Mouse (Mus musculus) neural tube, embryonic 11.5 days (tissue): ENCODE measurements around the gene Sptb. TPM values are rescaled to one million over a fixed set of nuclear protein-coding genes. Genes with fewer than 3 reads are reported as not detected.
A peak's percentile ranks its signal among the peaks of the same experiment; 100 is the strongest.

ENCODE experiments used
- ATAC-seq: fragments of 200-750 bp; cut with Nextera tagmentation; 2 replicates; pipeline ENCODE4 v1.8.0; 2017; ENCODE audit warnings: moderate number of reproducible peaks, mild to moderate bottlenecking, moderate TSS enrichment, moderate library complexity; ENCODE audit not compliant: insufficient read depth, low FRiP score, low TSS enrichment
- DNase-seq: peaks from one replicate; pipeline ENCODE4 v3.0.0-alpha.2; 2015; ENCODE audit warnings: low spot score
- H3K27ac ChIP-seq: fragments of 300-500 bp; sonication (generic); 2 replicates; pipeline ENCODE4 v1.5.1; 2014; ENCODE audit warnings: low read depth, mild to moderate bottlenecking, low read length
- H3K27me3 ChIP-seq: fragments of 300-500 bp; sonication (generic); 2 replicates; pipeline ENCODE4 v1.6.1; 2014; ENCODE audit warnings: mild to moderate bottlenecking, low read length, mixed read lengths; ENCODE audit not compliant: control insufficient read depth, insufficient read depth
- H3K36me3 ChIP-seq: fragments of 300-500 bp; sonication (generic); 2 replicates; pipeline ENCODE4 v1.6.1; 2014; ENCODE audit warnings: mild to moderate bottlenecking, low read length, moderate library complexity, mixed read lengths; ENCODE audit not compliant: control insufficient read depth, insufficient read depth
- H3K4me1 ChIP-seq: fragments of 300-500 bp; sonication (generic); 2 replicates; pipeline ENCODE4 v1.6.1; 2014; ENCODE audit warnings: low read length, mixed read lengths; ENCODE audit not compliant: control insufficient read depth, insufficient read depth
- H3K4me2 ChIP-seq: fragments of 300-500 bp; sonication (generic); 2 replicates; pipeline ENCODE4 v1.6.1; 2014; ENCODE audit warnings: low read depth, mild to moderate bottlenecking, moderate library complexity
- H3K4me3 ChIP-seq: fragments of 300-500 bp; sonication (generic); 2 replicates; pipeline ENCODE4 v1.5.1; 2014; ENCODE audit warnings: low read depth, low read length
- H3K9ac ChIP-seq: fragments of 300-500 bp; sonication (generic); 2 replicates; pipeline ENCODE4 v1.6.1; 2014; ENCODE audit warnings: mild to moderate bottlenecking, low read length
- H3K9me3 ChIP-seq: fragments of 300-500 bp; sonication (generic); 2 replicates; pipeline ENCODE4 v1.6.1; 2016; ENCODE audit warnings: low read length; ENCODE audit not compliant: control insufficient read depth
- WGBS: fragments of 180-500 bp; shearing (Covaris S2); extraction: QIAGEN DNeasy Blood & Tissue Kit; methylation state at CpG from one replicate; pipeline ENCODE4 v1.1.7; 2014; 5-methylcytosine and 5-hydroxymethylcytosine counted together
- polyA plus RNA-seq: library from polyadenylated mRNA; unstranded; fragments of >200 nt; fragmentation: Nextera tagmentation; extraction: Ambion mirVana; gene quantifications from 2 replicates; pipeline ENCODE4 v1.2.1, GENCODE M21; 2014

Gene Sptb
- polyA plus RNA-seq, 1 experiment from 2014 or later, result 4.1 TPM

GRCm38 (mm10) chr12:76540701-76541221 is 169.6 kb downstream of the Sptb start:
- Histone ChIP-seq H3K9ac (no peak overlapping the region), H3K9me3 (no peaks in the 10 kb centered on the region), H3K4me3 (no peak overlapping the region), H3K27ac (no peak overlapping the region), H3K27me3 (0 out of 2 replicates have a peak, but pooled peaks cover under 1% of the 10 kb centered on the region), H3K4me2 (no peak overlapping the region), H3K4me1 (no peaks in the 10 kb centered on the region), H3K36me3 (no peaks in the 10 kb centered on the region)
- no peak for DNase-seq
- no peak for ATAC-seq
- WGBS, result 80% methylated on average over 10 of the region's 10 CpGs

GRCm38 (mm10) chr12:76540169-76540568 is 170.2 kb downstream of the Sptb start:
- Histone ChIP-seq H3K4me3 (no peak overlapping the region), H3K27ac (no peak overlapping the region), H3K9ac (no peak overlapping the region), H3K36me3 (no peaks in the 10 kb centered on the region), H3K4me1 (no peaks in the 10 kb centered on the region), H3K4me2 (no peak overlapping the region), H3K9me3 (no peaks in the 10 kb centered on the region), H3K27me3 (peaks cover 5% of the 10 kb centered on the region; the same call in 1 of the 2 replicates)
- ATAC-seq (no peak), DNase-seq (no peak)
- WGBS, result 89% methylated on average over 3 of the region's 3 CpGs

GRCm38 (mm10) chr12:76537434-76537833 is 172.9 kb downstream of the Sptb start:
- H3K4me3 ChIP-seq, result no peak overlapping the region
- 92% methylated on average over 8 of the region's 8 CpGs for WGBS
- no peak overlapping the region for H3K9ac ChIP-seq
- ATAC-seq, result no peak
- H3K4me2 ChIP-seq, result no peak overlapping the region
- no peaks in the 10 kb centered on the region for H3K36me3 ChIP-seq
- peaks cover 31% of the 10 kb centered on the region for H3K27me3 ChIP-seq
- DNase-seq, result no peak
- no peak overlapping the region for H3K27ac ChIP-seq
- H3K9me3 ChIP-seq, result no peaks in the 10 kb centered on the region
- peaks cover 5% of the 10 kb centered on the region; the same call in 1 of the 2 replicates for H3K4me1 ChIP-seq

DNA sequence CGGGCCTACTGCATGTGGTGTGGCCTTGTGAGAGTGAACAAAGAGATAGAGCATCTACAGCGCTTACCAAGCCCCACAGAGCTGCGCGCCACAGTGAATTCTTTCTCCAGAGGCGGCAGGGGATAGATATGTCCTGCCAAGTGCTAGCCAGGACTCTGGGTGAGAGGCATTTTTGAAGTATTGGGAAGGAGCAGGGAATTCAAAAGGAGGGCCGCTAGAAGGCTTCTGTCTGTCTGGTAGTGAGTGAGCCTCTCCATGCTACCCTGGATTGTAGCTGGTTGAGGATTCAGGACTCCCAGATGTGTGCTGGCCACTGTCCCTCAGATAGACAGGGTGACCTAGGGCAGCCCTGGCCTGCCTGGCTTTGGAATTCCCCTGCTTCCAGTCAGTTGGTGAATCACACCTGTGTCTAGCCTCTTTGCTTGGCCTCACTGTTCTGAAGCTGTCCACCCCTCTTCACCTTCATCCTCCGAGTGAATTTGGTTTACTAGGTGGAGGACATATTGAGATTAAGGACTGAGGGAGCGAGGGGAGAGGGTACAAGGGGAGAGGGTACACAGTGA is 173.7 kb downstream of the Sptb start:
- H3K9me3 ChIP-seq, result no peaks in the 10 kb centered on the region
- peaks cover 8% of the 10 kb centered on the region; the same call in 1 of the 2 replicates for H3K4me1 ChIP-seq
- ATAC-seq (no peak), DNase-seq (no peak)
- H3K27ac ChIP-seq, result no peak overlapping the region
- whole genome bisulfite sequencing, result 86% methylated on average over 8 of the region's 8 CpGs
- H3K27me3 ChIP-seq, result peaks cover 38% of the 10 kb centered on the region
- no peaks in the 10 kb centered on the region for H3K36me3 ChIP-seq
- no peak overlapping the region for H3K9ac ChIP-seq
- no peak overlapping the region for H3K4me3 ChIP-seq
- H3K4me2 ChIP-seq, result no peak overlapping the region

DNA sequence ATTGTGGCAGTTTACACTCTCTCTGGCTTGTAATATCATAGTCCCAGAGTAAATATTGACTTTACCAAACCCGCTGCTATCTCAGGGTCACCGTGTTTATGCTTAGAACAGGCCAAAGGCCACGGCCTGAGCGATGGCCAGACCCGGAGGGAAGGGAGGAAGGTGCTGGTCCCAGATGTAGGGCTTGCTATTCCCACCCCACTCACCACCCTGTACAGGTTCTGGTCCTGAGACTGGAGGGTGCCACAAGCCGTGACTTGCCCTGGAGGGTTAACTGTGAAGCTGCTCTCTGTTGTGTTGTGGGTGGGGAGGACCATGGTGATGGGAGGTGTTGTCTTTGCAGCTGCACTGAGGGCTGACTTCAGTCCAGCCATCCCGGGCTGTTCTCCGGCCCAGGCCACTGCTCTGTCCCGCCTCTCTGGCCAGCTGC is 174.9 kb downstream of the Sptb start:
- ATAC-seq, result no peak
- Histone ChIP-seq H3K4me2 (no peak overlapping the region), H3K36me3 (no peaks in the 10 kb centered on the region), H3K4me1 (peaks cover 8% of the 10 kb centered on the region; the same call in 1 of the 2 replicates), H3K9ac (no peak overlapping the region), H3K9me3 (no peaks in the 10 kb centered on the region), H3K27ac (no peak overlapping the region), H3K27me3 (peaks cover 43% of the 10 kb centered on the region), H3K4me3 (no peak overlapping the region)
- DNase-seq, result no peak
- 22% methylated on average over 9 of the region's 9 CpGs for WGBS

GRCm38 (mm10) chr12:76534641-76535283 is 175.6 kb downstream of the Sptb start:
- Histone ChIP-seq H3K27me3 (peaks cover 43% of the 10 kb centered on the region), H3K9me3 (no peaks in the 10 kb centered on the region), H3K27ac (no peak overlapping the region), H3K4me3 (peak overlapping the region; percentile 54; the same call in 1 of the 2 replicates), H3K9ac (no peak overlapping the region), H3K4me2 (peak overlapping the region; percentile 94; the same call in 1 of the 2 replicates), H3K36me3 (no peaks in the 10 kb centered on the region), H3K4me1 (peaks cover 8% of the 10 kb centered on the region; the same call in 1 of the 2 replicates)
- DNase-seq (no peak), ATAC-seq (no peak)
- WGBS, result 27% methylated on average over 9 of the region's 9 CpGs

GRCm38 (mm10) chr12:76534233-76534632 is 176.1 kb downstream of the Sptb start:
- H3K27me3 ChIP-seq, result peaks cover 43% of the 10 kb centered on the region
- H3K36me3 ChIP-seq, result no peaks in the 10 kb centered on the region
- H3K9me3 ChIP-seq, result no peaks in the 10 kb centered on the region
- no peak overlapping the region for H3K27ac ChIP-seq
- ATAC-seq, result no peak
- WGBS, result 1% methylated on average over 11 of the region's 11 CpGs
- DNase-seq, result no peak
- H3K4me1 ChIP-seq, result peaks cover 8% of the 10 kb centered on the region; the same call in 1 of the 2 replicates
- H3K4me2 ChIP-seq, result peak overlapping the region; percentile 94
- H3K9ac ChIP-seq, result peak overlapping the region; percentile 62; the same call in 1 of the 2 replicates
- peak overlapping the region; percentile 54 for H3K4me3 ChIP-seq

GRCm38 (mm10) chr12:76533377-76534222 is 176.7 kb downstream of the Sptb start:
- Histone ChIP-seq H3K36me3 (no peaks in the 10 kb centered on the region), H3K4me1 (peaks cover 8% of the 10 kb centered on the region; the same call in 1 of the 2 replicates), H3K9ac (peak overlapping the region; percentile 62), H3K4me3 (peak overlapping the region; percentile 54), H3K27ac (no peak overlapping the region), H3K4me2 (peak overlapping the region; percentile 94), H3K27me3 (peaks cover 43% of the 10 kb centered on the region), H3K9me3 (no peaks in the 10 kb centered on the region)
- under 1% methylated on average over 52 of the region's 74 CpGs for WGBS
- peak; percentile 60 for ATAC-seq
- DNase-seq, result peak; percentile 71
